Mouse (Mus musculus) cerebellum, postnatal 4 days (tissue): ENCODE measurements at regions not wholly inside any gene's neighbourhood (a gene's known extent, or its start where the extent isn't known, plus 50 kb on each side); places are given as distances from the start of the nearest gene placed in this dataset.

Source experiments
- DNase-seq, 2 experiments: peaks; one replicate each; pipeline ENCODE4 v3.0.0; 2022; ENCODE audit warnings: low spot score in 2 of 2, mixed read lengths in 1 of 2

- peak in 1 of 2 experiments; percentile 29 for DNase-seq
Measured at GRCm38 (mm10) chr5:47608318-47608717, 374.6 kb upstream of the Slit2 start.
